Mouse (Mus musculus) midbrain, postnatal 0 days (tissue): ENCODE measurements at regions not wholly inside any gene's neighbourhood (a gene's known extent, or its start where the extent isn't known, plus 50 kb on each side); places are given as distances from the start of the nearest gene placed in this dataset.

Experiments
- ATAC-seq: fragments of 200-750 bp; cut with Nextera tagmentation; 2 replicates; pipeline ENCODE4 v1.8.0; 2017; ENCODE audit warnings: moderate number of reproducible peaks, mild to moderate bottlenecking, moderate TSS enrichment, moderate library complexity; ENCODE audit not compliant: low FRiP score
- DNase-seq: peaks from one replicate; pipeline ENCODE4 v3.0.0-alpha.2; 2015; ENCODE audit warnings: low spot score
- H3K27ac ChIP-seq: fragments of 300-500 bp; sonication (generic); 2 replicates; pipeline ENCODE4 v1.5.1; 2014; ENCODE audit warnings: low read depth, mild to moderate bottlenecking, low read length, mixed read lengths
- H3K27me3 ChIP-seq: fragments of 300-500 bp; sonication (generic); 2 replicates; pipeline ENCODE4 v1.6.1; 2014; ENCODE audit warnings: low read length, control low read depth, mixed read lengths; ENCODE audit not compliant: insufficient read depth
- H3K36me3 ChIP-seq: fragments of 300-500 bp; sonication (generic); 2 replicates; pipeline ENCODE4 v1.6.1; 2014; ENCODE audit warnings: low read length, control low read depth, mixed read lengths; ENCODE audit not compliant: insufficient read depth
- H3K4me1 ChIP-seq: fragments of 300-500 bp; sonication (generic); 2 replicates; pipeline ENCODE4 v1.6.1; 2014; ENCODE audit warnings: mild to moderate bottlenecking, control low read depth, antibody characterized with exemption, low read length, mixed read lengths; ENCODE audit not compliant: insufficient read depth
- H3K4me2 ChIP-seq: fragments of 300-500 bp; sonication (generic); 2 replicates; pipeline ENCODE4 v1.6.1; 2014; ENCODE audit warnings: low read depth, mild to moderate bottlenecking, low read length, mixed read lengths; ENCODE audit not compliant: poor library complexity, severe bottlenecking
- H3K4me3 ChIP-seq: fragments of 300-500 bp; sonication (generic); 2 replicates; pipeline ENCODE4 v1.5.1; 2014; ENCODE audit warnings: low read depth, mild to moderate bottlenecking, low read length, moderate library complexity
- H3K9ac ChIP-seq: fragments of 300-500 bp; sonication (generic); replicated peaks from 2 replicates; pipeline ENCODE4 v1.6.1; 2014; ENCODE audit warnings: mild to moderate bottlenecking, low read length, moderate library complexity, mixed read lengths; ENCODE audit not compliant: poor library complexity, severe bottlenecking
- H3K9me3 ChIP-seq: fragments of 300-500 bp; sonication (generic); 2 replicates; pipeline ENCODE4 v1.6.1; 2016; ENCODE audit warnings: low read length, control low read depth
- CTCF ChIP-seq: IDR thresholded peaks from 2 replicates; pipeline ENCODE4 v1.5.1; 2016; ENCODE audit warnings: antibody characterized with exemption, mild to moderate bottlenecking
- WGBS: fragments of 180-500 bp; shearing (Covaris S2); extraction: QIAGEN DNeasy Blood & Tissue Kit; methylation state at CpG from one replicate; pipeline ENCODE4 v1.1.7; 2014; 5-methylcytosine and 5-hydroxymethylcytosine counted together

- no peak for ATAC-seq
- H3K36me3 ChIP-seq, result no peaks in the 10 kb centered on the region
- no peaks in the 10 kb centered on the region for H3K9me3 ChIP-seq
- no peaks in the 10 kb centered on the region for H3K4me1 ChIP-seq
- no peak overlapping the region for H3K4me2 ChIP-seq
- no peak for TF ChIP-seq CTCF
- H3K27ac ChIP-seq, result no peak overlapping the region
- H3K9ac ChIP-seq, result no peak overlapping the region
- H3K4me3 ChIP-seq, result no peak overlapping the region
- no peaks in the 10 kb centered on the region for H3K27me3 ChIP-seq
- no peak for DNase-seq
- 97% methylated on average over 1 of the region's 1 CpGs for WGBS
Measured at GRCm38 (mm10) chr15:11552110-11552509, 152.6 kb upstream of the Tars start.

GRCm38 (mm10) chr15:11539485-11539884 lies 140.0 kb upstream of the Tars start:
- H3K9ac ChIP-seq, result no peak overlapping the region
- ATAC-seq (no peak), DNase-seq (no peak)
- no peaks in the 10 kb centered on the region for H3K4me1 ChIP-seq
- no peak for TF ChIP-seq CTCF
- no peaks in the 10 kb centered on the region for H3K9me3 ChIP-seq
- no peak overlapping the region for H3K4me2 ChIP-seq
- no peak overlapping the region for H3K27ac ChIP-seq
- 69% methylated on average over 3 of the region's 3 CpGs for WGBS
- no peaks in the 10 kb centered on the region for H3K36me3 ChIP-seq
- H3K27me3 ChIP-seq, result no peaks in the 10 kb centered on the region
- no peak overlapping the region for H3K4me3 ChIP-seq

GRCm38 (mm10) chr15:11536076-11536620 lies 136.7 kb upstream of the Tars start:
- TF ChIP-seq CTCF, result no peak
- Histone ChIP-seq H3K4me3 (no peak overlapping the region), H3K27ac (no peak overlapping the region), H3K4me2 (no peak overlapping the region), H3K27me3 (no peaks in the 10 kb centered on the region), H3K9ac (no peak overlapping the region), H3K36me3 (no peaks in the 10 kb centered on the region), H3K4me1 (no peaks in the 10 kb centered on the region), H3K9me3 (no peaks in the 10 kb centered on the region)
- DNase-seq (no peak), ATAC-seq (no peak)
- WGBS, result 80% methylated on average over 7 of the region's 7 CpGs

GRCm38 (mm10) chr15:11534404-11535251 lies 135.2 kb upstream of the Tars start:
- Histone ChIP-seq H3K9me3 (no peaks in the 10 kb centered on the region), H3K27ac (no peak overlapping the region), H3K4me1 (no peaks in the 10 kb centered on the region), H3K4me3 (no peak overlapping the region), H3K27me3 (no peaks in the 10 kb centered on the region), H3K36me3 (no peaks in the 10 kb centered on the region), H3K4me2 (no peak overlapping the region), H3K9ac (no peak overlapping the region)
- WGBS, result 94% methylated on average over 12 of the region's 12 CpGs
- TF ChIP-seq CTCF, result no peak
- DNase-seq (no peak), ATAC-seq (no peak)

GRCm38 (mm10) chr15:11533616-11534015 lies 134.2 kb upstream of the Tars start:
- ATAC-seq, result no peak
- H3K9me3 ChIP-seq, result no peaks in the 10 kb centered on the region
- H3K4me2 ChIP-seq, result no peak overlapping the region
- H3K27ac ChIP-seq, result no peak overlapping the region
- no peak for TF ChIP-seq CTCF
- H3K4me3 ChIP-seq, result no peak overlapping the region
- WGBS, result 91% methylated on average over 1 of the region's 1 CpGs
- H3K4me1 ChIP-seq, result no peaks in the 10 kb centered on the region
- no peaks in the 10 kb centered on the region for H3K27me3 ChIP-seq
- no peak overlapping the region for H3K9ac ChIP-seq
- H3K36me3 ChIP-seq, result no peaks in the 10 kb centered on the region
- DNase-seq, result no peak

- H3K36me3 ChIP-seq, result no peaks in the 10 kb centered on the region
- H3K4me2 ChIP-seq, result no peak overlapping the region
- H3K9me3 ChIP-seq, result no peaks in the 10 kb centered on the region
- DNase-seq, result no peak
- H3K4me1 ChIP-seq, result no peaks in the 10 kb centered on the region
- 84% methylated on average over 10 of the region's 10 CpGs for WGBS
- TF ChIP-seq CTCF, result no peak
- H3K27ac ChIP-seq, result no peak overlapping the region
- no peak for ATAC-seq
- H3K4me3 ChIP-seq, result no peak overlapping the region
- H3K27me3 ChIP-seq, result no peaks in the 10 kb centered on the region
- no peak overlapping the region for H3K9ac ChIP-seq
Measured at GRCm38 (mm10) chr15:11533002-11533610, 133.6 kb upstream of the Tars start.
